Mouse (Mus musculus) hindbrain, embryonic 11.5 days (tissue): ENCODE results near the gene Ssh1. TPM values are rescaled to one million over a fixed set of nuclear protein-coding genes. Genes with fewer than 3 reads are reported as not detected.

Experiments
- ATAC-seq: fragments of 200-750 bp; cut with Nextera tagmentation; 2 replicates; pipeline ENCODE4 v1.8.0; 2017; ENCODE audit warnings: mild to moderate bottlenecking, moderate TSS enrichment, moderate library complexity; ENCODE audit not compliant: low FRiP score
- DNase-seq: peaks from one replicate; pipeline ENCODE4 v3.0.0-alpha.2; 2015; ENCODE audit warnings: low spot score
- H3K27ac ChIP-seq: fragments of 300-500 bp; sonication (generic); 2 replicates; pipeline ENCODE4 v1.5.1; 2014; ENCODE audit warnings: mild to moderate bottlenecking, low read depth, low read length
- H3K27me3 ChIP-seq: fragments of 300-500 bp; sonication (generic); 2 replicates; pipeline ENCODE4 v1.6.1; 2014; ENCODE audit warnings: mild to moderate bottlenecking, low read length, moderate library complexity, mixed read lengths; ENCODE audit not compliant: control insufficient read depth, insufficient read depth
- H3K36me3 ChIP-seq: fragments of 300-500 bp; sonication (generic); 2 replicates; pipeline ENCODE4 v1.6.1; 2014; ENCODE audit warnings: mild to moderate bottlenecking, low read length, moderate library complexity, mixed read lengths; ENCODE audit not compliant: control insufficient read depth, insufficient read depth
- H3K4me1 ChIP-seq: fragments of 300-500 bp; sonication (generic); replicated peaks from 2 replicates; pipeline ENCODE4 v1.6.1; 2014; ENCODE audit warnings: low read length, mixed read lengths; ENCODE audit not compliant: control insufficient read depth, insufficient read depth
- H3K4me2 ChIP-seq: fragments of 300-500 bp; sonication (generic); replicated peaks from 2 replicates; pipeline ENCODE4 v1.6.1; 2014; ENCODE audit warnings: mild to moderate bottlenecking, low read depth, low read length
- H3K4me3 ChIP-seq: fragments of 300-500 bp; sonication (generic); 2 replicates; pipeline ENCODE4 v1.5.1; 2014; ENCODE audit warnings: low read depth, low read length
- H3K9ac ChIP-seq: fragments of 300-500 bp; sonication (generic); 2 replicates; pipeline ENCODE4 v1.6.1; 2014; ENCODE audit warnings: low read depth, low read length
- H3K9me3 ChIP-seq: fragments of 300-500 bp; sonication (generic); 2 replicates; pipeline ENCODE4 v1.6.1; 2016; ENCODE audit warnings: low read length; ENCODE audit not compliant: control insufficient read depth
- WGBS: fragments of 180-500 bp; shearing (Covaris S2); extraction: QIAGEN DNeasy Blood & Tissue Kit; methylation state at CpG from one replicate; pipeline ENCODE4 v1.1.7; 2014; 5-methylcytosine and 5-hydroxymethylcytosine counted together
- polyA plus RNA-seq: library from polyadenylated mRNA; unstranded; fragments of >200 nt; fragmentation: Nextera tagmentation; extraction: Ambion mirVana; gene quantifications from 2 replicates; pipeline ENCODE4 v1.2.1, GENCODE M21; 2014

Gene Ssh1
- polyA plus RNA-seq, 1 experiment from 2014 or later = 30.3 TPM

- no peak overlapping the region for H3K4me2 ChIP-seq
- H3K27ac ChIP-seq = no peak overlapping the region
- WGBS = 78% methylated on average over 12 of the region's 12 CpGs
- H3K36me3 ChIP-seq = no peaks in the 10 kb centered on the region
- ATAC-seq (no peak), DNase-seq (no peak)
- no peaks in the 10 kb centered on the region for H3K4me1 ChIP-seq
- H3K9me3 ChIP-seq = no peaks in the 10 kb centered on the region
- H3K9ac ChIP-seq = no peak overlapping the region
- no peaks in the 10 kb centered on the region for H3K27me3 ChIP-seq
- H3K4me3 ChIP-seq = no peak overlapping the region
These were observed 34.4 kb upstream of the Ssh1 start for GRCm38 (mm10) chr5:114028111-114028510.

- Histone ChIP-seq H3K27ac (no peak overlapping the region), H3K4me3 (no peak overlapping the region), H3K36me3 (no peaks in the 10 kb centered on the region), H3K9ac (no peak overlapping the region), H3K9me3 (no peaks in the 10 kb centered on the region), H3K4me2 (no peak overlapping the region), H3K27me3 (no peaks in the 10 kb centered on the region), H3K4me1 (no peaks in the 10 kb centered on the region)
- DNase-seq = no peak
- 90% methylated on average over 12 of the region's 12 CpGs for WGBS
- no peak for ATAC-seq
These were observed 33.7 kb upstream of the Ssh1 start for GRCm38 (mm10) chr5:114027217-114027944.

GRCm38 (mm10) chr5:114024885-114025284, 31.2 kb upstream of the Ssh1 start:
- Histone ChIP-seq H3K4me3 (no peak overlapping the region), H3K4me2 (no peak overlapping the region), H3K27me3 (no peaks in the 10 kb centered on the region), H3K27ac (no peak overlapping the region), H3K36me3 (no peaks in the 10 kb centered on the region), H3K4me1 (no peaks in the 10 kb centered on the region), H3K9me3 (no peaks in the 10 kb centered on the region), H3K9ac (no peak overlapping the region)
- DNase-seq (peak; percentile 20), ATAC-seq (no peak)
- 11% methylated on average over 10 of the region's 10 CpGs for WGBS

GRCm38 (mm10) chr5:114024390-114024789, 30.7 kb upstream of the Ssh1 start:
- Histone ChIP-seq H3K4me1 (no peaks in the 10 kb centered on the region), H3K9ac (no peak overlapping the region), H3K27ac (no peak overlapping the region), H3K4me3 (no peak overlapping the region), H3K27me3 (no peaks in the 10 kb centered on the region), H3K9me3 (no peaks in the 10 kb centered on the region), H3K36me3 (no peaks in the 10 kb centered on the region), H3K4me2 (no peak overlapping the region)
- no peak for DNase-seq
- no peak for ATAC-seq
- 66% methylated on average over 6 of the region's 6 CpGs for WGBS

- 64% methylated on average over 7 of the region's 7 CpGs for WGBS
- no peaks in the 10 kb centered on the region for H3K4me1 ChIP-seq
- DNase-seq (peak; percentile 43), ATAC-seq (no peak)
- H3K9me3 ChIP-seq = no peaks in the 10 kb centered on the region
- no peaks in the 10 kb centered on the region for H3K36me3 ChIP-seq
- H3K4me3 ChIP-seq = no peak overlapping the region
- no peak overlapping the region for H3K4me2 ChIP-seq
- no peak overlapping the region for H3K9ac ChIP-seq
- H3K27ac ChIP-seq = no peak overlapping the region
- no peaks in the 10 kb centered on the region for H3K27me3 ChIP-seq
These were observed 21.4 kb upstream of the Ssh1 start for GRCm38 (mm10) chr5:114015121-114015520.

GRCm38 (mm10) chr5:114009049-114009448, 15.4 kb upstream of the Ssh1 start:
- Histone ChIP-seq H3K27me3 (no peaks in the 10 kb centered on the region), H3K9ac (no peak overlapping the region), H3K9me3 (no peaks in the 10 kb centered on the region), H3K4me3 (no peak overlapping the region), H3K4me2 (no peak overlapping the region), H3K27ac (no peak overlapping the region), H3K4me1 (no peaks in the 10 kb centered on the region), H3K36me3 (no peaks in the 10 kb centered on the region)
- no peak for ATAC-seq
- 79% methylated on average over 4 of the region's 4 CpGs for WGBS
- DNase-seq = no peak

- WGBS = 78% methylated on average over 12 of the region's 12 CpGs
- ATAC-seq = no peak
- no peak for DNase-seq
- H3K4me3 ChIP-seq = no peak overlapping the region
- H3K9me3 ChIP-seq = no peaks in the 10 kb centered on the region
- H3K9ac ChIP-seq = no peak overlapping the region
- H3K36me3 ChIP-seq = no peaks in the 10 kb centered on the region
- no peaks in the 10 kb centered on the region for H3K4me1 ChIP-seq
- H3K4me2 ChIP-seq = no peak overlapping the region
- no peaks in the 10 kb centered on the region for H3K27me3 ChIP-seq
- no peak overlapping the region for H3K27ac ChIP-seq
These were observed 14.2 kb upstream of the Ssh1 start for GRCm38 (mm10) chr5:114007753-114008453.

- H3K27ac ChIP-seq = no peak overlapping the region
- no peaks in the 10 kb centered on the region for H3K9me3 ChIP-seq
- no peaks in the 10 kb centered on the region for H3K27me3 ChIP-seq
- no peaks in the 10 kb centered on the region for H3K4me1 ChIP-seq
- no peak for ATAC-seq
- no peak overlapping the region for H3K4me2 ChIP-seq
- no peaks in the 10 kb centered on the region for H3K36me3 ChIP-seq
- 81% methylated on average over 4 of the region's 4 CpGs for WGBS
- DNase-seq = no peak
- no peak overlapping the region for H3K4me3 ChIP-seq
- H3K9ac ChIP-seq = no peak overlapping the region
These were observed 13.3 kb upstream of the Ssh1 start for GRCm38 (mm10) chr5:114006974-114007373.

- WGBS = 87% methylated on average over 5 of the region's 5 CpGs
- Histone ChIP-seq H3K4me1 (no peaks in the 10 kb centered on the region), H3K9ac (no peak overlapping the region), H3K4me3 (no peak overlapping the region), H3K27ac (no peak overlapping the region), H3K4me2 (no peak overlapping the region), H3K27me3 (no peaks in the 10 kb centered on the region), H3K9me3 (no peaks in the 10 kb centered on the region), H3K36me3 (no peaks in the 10 kb centered on the region)
- DNase-seq = no peak
- ATAC-seq = no peak
These were observed 11.4 kb upstream of the Ssh1 start for GRCm38 (mm10) chr5:114005100-114005499.
